Mouse (Mus musculus): ENCODE measurements around the gene Ndufs4.
"Not testable (repeated sequence)": the region's sequence is repeated elsewhere in the genome, so short reads cannot be mapped to it uniquely, and the experiment has no call there.

The Ndufs4 gene

GRCm38 (mm10) chr13:114319835-114320389, 68.1 kb downstream of the Ndufs4 start:
- DNase-seq = no peak

DNA sequence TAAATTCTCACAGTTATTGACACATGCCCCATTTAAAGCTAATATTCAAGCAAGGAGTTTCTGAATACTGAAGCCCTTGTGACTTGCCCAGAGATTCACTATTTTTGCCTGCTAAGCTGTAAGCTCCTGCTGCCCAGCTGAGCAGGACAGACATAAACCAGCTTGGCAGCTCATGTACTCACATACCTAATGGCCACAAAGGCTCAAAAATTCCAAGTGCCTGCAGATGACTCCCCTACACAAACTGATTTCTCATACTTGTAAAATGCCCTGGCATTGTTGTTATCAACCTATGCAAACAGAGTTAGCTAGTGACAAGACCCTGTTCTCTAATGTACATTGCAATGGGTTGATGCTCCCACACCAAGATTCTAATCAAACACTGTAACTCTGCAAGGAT, 68.9 kb downstream of the Ndufs4 start:
- no peak for DNase-seq

GRCm38 (mm10) chr13:114315374-114315773, 72.7 kb downstream of the Ndufs4 start:
- no peak for DNase-seq

- DNase-seq = no peak
These were observed 73.1 kb downstream of the Ndufs4 start for GRCm38 (mm10) chr13:114314953-114315352.

DNA sequence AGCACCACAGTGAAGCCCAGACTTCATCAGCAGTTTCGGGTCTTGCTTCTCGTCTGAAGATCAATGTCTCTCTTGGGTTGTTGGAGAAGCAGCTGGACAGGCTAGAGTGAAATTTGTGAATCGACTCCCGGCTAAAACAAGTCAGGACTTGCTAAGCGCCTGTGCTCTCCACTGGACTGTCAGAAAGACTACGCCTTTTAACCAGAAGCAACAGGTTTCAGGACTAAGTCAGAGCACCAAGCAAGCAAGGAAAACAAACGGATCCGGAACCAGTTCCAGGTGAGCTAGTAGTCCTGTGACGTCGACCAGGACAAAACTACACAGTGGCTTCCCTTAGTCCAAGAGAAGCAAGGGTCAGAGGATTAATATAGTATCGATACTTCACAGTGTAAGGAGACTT, 77.5 kb downstream of the Ndufs4 start:
- DNase-seq = no peak

DNA sequence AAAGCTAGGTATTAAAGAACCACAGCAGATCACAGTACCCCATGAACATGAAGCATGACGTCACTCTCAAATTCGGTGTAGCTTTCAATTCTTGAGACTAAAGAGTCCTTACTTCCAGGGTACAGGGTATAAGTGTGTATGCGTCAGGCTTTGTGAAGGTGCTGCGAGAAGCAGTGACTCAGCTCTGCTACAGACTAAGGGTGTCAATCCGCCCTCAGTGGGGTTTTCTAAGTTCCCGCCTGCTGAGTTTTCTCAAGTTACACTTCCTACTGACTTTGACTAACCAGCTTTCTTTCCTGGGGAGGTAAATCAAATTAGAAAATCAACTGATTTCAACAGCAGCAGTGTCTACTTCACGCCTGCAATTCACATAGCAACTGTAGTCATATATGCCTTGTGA, 83.4 kb downstream of the Ndufs4 start:
- DNase-seq = no peak

DNA sequence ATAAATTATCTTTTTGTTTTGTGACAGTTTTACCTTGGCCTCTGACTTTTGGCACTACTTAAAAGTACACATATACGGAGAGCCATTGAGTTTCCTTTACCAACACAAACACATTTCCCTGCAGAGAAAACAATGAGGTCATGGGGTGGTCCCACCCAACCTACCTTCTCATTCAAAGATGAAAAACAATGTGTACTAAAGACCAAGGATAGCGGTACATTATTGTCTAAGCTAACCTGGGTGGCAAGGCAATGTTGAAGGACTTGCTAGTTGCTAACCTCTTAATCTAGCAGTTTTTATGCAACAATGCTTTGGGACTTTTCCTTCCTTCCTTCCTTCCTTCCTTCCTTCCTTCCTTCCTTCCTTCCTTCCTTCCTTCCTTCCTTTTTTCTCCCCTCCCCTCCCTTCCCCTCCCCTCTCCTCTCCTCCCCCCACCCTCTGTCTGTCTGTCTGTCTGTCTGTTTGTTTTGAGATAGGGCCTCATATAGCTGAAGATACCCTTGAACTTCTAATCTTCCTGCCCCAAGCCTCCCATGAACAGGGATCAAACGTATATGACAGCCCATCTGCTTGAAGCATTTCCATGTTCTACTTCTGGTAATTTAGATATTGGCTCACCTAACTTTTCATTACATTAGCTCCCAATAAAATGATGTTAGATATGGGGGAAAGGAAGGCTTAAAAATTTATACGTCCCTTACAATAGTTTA, 84.4 kb downstream of the Ndufs4 start:
- DNase-seq = no peak

DNA sequence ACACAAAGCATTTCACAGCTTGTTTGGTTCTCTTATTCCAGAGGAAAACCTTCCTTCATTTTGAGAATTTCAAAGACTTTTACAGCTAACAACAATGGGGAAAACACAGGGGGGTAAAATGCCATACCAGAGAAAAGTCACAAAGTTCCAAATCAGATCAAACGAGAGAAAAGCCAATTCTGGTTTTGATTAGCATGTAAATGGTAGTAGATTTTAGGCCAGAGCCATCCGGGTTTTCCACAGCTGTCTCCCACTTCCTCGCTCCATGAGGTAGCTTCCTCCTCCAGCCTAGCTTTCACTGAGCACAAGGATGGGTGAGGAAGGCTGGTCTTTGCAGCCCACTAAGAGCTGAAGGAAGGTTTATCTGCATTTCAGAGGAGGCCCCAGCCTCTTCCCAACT, 90.3 kb downstream of the Ndufs4 start:
- DNase-seq = no peak

DNA sequence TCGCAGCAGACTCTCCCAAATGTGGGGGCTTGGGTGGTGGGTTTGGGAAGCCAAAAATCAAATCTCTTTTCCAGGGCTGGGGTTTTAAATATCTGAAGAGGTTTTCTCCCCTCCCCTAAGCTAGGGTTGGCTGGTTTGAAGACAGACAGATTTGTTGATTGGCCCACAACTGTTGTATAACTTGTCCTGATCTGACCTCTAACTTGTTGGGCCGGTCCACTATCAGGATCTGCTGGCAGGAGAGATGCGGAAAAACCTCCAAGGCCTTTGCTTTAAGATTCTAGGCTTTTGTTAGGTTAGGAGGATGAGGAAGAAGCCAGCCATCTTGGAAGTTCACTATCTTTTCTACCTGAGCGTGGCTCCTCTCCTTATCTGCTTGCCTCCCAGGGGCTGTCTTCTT, 91.5 kb downstream of the Ndufs4 start:
- no peak for DNase-seq

DNA sequence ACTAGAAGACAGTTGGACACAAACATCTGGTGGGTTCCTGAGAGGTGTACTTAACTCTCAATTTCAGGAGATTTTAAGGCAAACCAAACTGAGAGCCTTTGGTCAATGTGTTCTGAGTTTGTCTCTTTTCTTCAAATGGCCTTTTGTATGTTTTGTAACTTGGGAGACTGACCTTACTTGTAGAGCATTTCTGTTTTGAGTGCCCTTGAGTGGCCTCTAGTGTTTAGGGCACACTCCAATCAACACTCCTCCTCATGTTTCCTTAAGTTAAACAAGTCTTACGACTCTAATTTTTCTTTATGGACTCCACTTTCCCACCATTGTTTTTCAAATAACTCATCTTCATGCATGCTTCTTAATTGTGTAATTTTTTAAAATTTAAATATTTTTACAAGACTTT, 98.6 kb downstream of the Ndufs4 start:
- DNase-seq = no peak

DNA sequence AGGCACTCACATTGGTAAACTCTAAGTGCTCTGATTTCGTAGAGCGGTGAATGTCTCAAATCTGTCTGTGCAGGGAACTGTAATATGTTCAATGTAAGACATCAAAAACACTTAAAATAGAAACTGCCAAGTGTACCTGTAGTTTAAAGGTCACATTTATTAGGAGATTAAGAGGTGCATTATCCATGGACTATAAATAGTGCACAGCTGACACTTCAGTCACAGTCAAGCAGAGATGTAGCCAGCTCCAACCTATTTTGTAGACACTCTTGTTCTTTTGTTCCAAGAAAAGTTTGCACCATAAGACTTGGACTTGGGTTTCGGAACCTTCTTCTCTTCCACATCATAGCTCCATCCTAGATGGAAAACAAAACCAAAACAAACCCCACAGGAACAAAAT, 99.5 kb downstream of the Ndufs4 start:
- no peak for DNase-seq

DNA sequence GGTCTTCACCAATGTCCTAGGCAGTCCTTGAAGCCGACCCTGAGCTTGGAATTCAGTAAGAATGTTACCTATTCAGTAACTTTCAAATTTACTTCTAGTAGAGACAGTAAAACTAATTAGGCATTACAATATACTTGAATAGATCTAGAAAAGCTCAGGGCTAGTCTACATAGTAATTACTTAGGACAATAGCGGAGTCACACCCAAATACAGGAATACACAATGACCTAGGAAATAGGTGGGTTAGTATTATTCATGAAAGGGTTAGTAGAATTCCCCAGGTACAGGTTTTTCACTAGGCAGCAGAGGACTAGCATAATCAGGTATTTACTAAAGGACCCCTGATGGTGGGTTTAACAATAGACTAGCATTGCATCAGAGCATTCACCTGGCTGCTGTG, 109.4 kb downstream of the Ndufs4 start:
- not testable (repeated sequence) for DNase-seq

DNA sequence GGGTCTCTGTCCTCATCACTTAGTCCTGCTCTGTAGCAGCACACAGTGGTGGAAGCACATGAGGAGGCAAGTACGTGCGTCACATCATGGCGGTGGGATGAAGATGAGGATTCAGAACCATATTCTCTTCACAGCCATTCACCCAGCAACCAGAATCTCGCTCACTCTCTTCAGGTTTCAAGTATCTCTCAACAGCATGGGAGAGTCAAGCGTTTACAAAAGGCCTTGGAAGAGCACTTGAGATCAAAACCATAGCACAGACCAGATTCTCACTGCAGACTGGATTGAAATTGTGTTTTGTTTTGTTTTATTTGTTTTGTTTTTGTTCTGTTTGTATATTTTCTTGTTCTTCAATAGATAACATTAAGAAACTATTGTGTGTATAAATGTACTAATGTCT, 110.8 kb downstream of the Ndufs4 start:
- no peak for DNase-seq

DNA sequence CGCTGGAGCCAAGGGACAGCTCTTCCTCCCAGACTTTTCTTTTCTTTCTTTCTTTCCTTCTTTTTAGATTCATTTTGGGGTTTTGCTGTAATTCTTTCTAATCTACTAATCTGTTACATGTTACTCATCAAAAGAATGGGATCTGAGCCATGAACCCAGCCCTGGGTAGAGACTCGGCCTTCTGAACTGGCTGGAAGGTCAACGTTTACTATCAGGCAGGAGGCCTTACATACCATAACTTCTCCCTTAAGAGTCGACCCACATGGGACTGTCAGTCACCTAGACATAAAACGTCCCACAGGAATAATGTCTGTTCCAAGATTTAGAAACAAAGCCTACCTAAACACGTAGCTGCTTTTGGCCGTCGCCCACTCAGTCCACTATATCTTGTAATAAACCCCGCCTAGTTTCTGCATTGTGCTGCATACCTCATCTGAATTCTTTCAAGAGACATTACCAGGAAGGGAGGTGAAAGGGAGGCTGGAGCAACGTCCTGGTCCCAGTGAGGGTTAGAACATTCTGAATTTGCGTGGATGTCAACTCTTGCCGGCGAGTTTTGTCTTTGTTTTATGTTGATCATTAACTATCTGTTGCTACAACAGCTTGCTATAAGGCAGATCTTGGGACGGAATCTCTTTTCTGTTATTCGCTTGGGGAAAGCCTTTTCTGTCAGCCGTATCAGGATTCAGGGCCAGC, 116.5 kb downstream of the Ndufs4 start:
- no peak for DNase-seq

- no peak for DNase-seq
These were observed 120.3 kb downstream of the Ndufs4 start for GRCm38 (mm10) chr13:114267741-114268140.

DNA sequence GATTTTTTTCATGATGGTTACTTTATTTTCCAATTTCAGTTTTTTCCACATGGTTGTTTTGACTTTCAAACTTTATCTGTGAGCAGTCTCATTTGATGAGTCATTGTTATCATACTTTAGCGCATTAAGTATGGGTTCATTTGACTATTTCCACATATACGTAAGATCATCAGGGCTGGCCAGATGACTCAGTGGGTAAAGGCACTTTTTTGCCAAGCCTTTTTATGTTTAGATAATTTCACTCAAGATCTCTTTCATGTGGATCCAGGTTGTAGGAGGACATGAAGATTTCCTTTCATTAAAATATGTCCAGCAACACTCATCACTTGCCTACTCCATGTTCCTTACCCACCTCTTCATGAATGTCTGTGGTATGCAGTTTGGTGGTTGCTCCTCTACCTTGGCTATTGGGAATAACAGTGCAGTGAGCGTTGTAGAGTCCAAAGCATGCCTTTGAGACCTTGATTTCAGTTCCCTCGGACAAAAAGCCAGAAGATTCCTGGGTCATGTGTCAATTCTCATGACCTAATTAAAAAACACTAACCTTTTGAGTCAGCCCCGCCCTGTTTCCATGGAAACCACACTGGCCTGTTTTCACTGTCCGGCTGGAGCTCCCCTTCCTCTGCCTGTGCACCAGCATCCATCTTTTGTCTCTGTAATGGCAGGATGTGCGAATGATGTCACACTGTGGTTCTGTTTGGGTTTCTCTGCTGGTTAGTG, 127.4 kb downstream of the Ndufs4 start:
- DNase-seq = no peak

DNA sequence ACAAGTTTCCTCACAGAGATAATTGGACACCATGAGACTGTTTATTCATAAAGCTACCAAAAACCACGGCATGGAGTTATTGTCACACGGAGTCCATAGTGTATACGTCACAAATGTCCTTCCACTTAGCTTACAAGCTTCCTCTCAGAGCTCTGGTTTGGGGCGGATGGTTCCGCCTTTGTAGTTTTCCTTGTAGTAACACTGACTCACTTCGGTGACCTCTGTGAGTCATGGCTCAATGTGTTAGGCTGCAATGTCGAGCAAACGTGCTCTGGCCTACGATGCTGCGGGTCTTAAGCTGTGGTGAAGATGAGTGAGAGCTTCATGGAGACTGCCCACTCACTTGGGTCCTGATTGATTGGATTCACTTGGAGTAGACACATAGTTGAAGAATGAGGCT, 133.4 kb downstream of the Ndufs4 start:
- no peak for DNase-seq
